Mouse (Mus musculus) kidney, embryonic 16.5 days (tissue): ENCODE data around the gene Cdc26. TPM values are rescaled to one million over a fixed set of nuclear protein-coding genes. Genes with fewer than 3 reads are reported as not detected.
A peak's percentile ranks its signal among the peaks of the same experiment; 100 is the strongest.

Source experiments
- ATAC-seq: fragments of 200-750 bp; cut with Nextera tagmentation; 2 replicates; pipeline ENCODE4 v1.8.0; 2017; ENCODE audit warnings: moderate TSS enrichment; ENCODE audit not compliant: low FRiP score, low TSS enrichment
- H3K27ac ChIP-seq: fragments of 300-500 bp; sonication (generic); 2 replicates; pipeline ENCODE4 v1.5.1; 2014; ENCODE audit warnings: low read length
- H3K27me3 ChIP-seq: fragments of 300-500 bp; sonication (generic); 2 replicates; pipeline ENCODE4 v1.6.1; 2014; ENCODE audit warnings: low read length, control low read depth, mixed read lengths; ENCODE audit not compliant: insufficient read depth
- H3K36me3 ChIP-seq: fragments of 300-500 bp; sonication (generic); 2 replicates; pipeline ENCODE4 v1.6.1; 2014; ENCODE audit warnings: low read length, control low read depth, mixed read lengths; ENCODE audit not compliant: insufficient read depth
- H3K4me1 ChIP-seq: fragments of 300-500 bp; sonication (generic); 2 replicates; pipeline ENCODE4 v1.6.1; 2014; ENCODE audit warnings: low read length, control low read depth, mixed read lengths; ENCODE audit not compliant: insufficient read depth
- H3K4me2 ChIP-seq: fragments of 300-500 bp; sonication (generic); replicated peaks from 2 replicates; pipeline ENCODE4 v1.6.1; 2014; ENCODE audit warnings: low read depth, low read length
- H3K4me3 ChIP-seq: fragments of 300-500 bp; sonication (generic); 2 replicates; pipeline ENCODE4 v1.5.1; 2014; ENCODE audit warnings: mild to moderate bottlenecking, low read length
- H3K9ac ChIP-seq: fragments of 300-500 bp; sonication (generic); replicated peaks from 2 replicates; pipeline ENCODE4 v1.6.1; 2014; ENCODE audit warnings: low read length
- H3K9me3 ChIP-seq: fragments of 300-500 bp; sonication (generic); 2 replicates; pipeline ENCODE4 v1.6.1; 2016; ENCODE audit warnings: low read length, control low read depth
- WGBS: fragments of 180-500 bp; shearing (Covaris S2); extraction: QIAGEN DNeasy Blood & Tissue Kit; methylation state at CpG from one replicate; pipeline ENCODE4 v1.1.7; 2014; 5-methylcytosine and 5-hydroxymethylcytosine counted together
- polyA plus RNA-seq: library from polyadenylated mRNA; unstranded; fragments of >200 nt; fragmentation: Nextera tagmentation; extraction: Ambion mirVana; gene quantifications from 2 replicates; pipeline ENCODE4 v1.2.1, GENCODE M21; 2015

Gene Cdc26
- polyA plus RNA-seq, 1 experiment from 2014 or later = 149 TPM

DNA sequence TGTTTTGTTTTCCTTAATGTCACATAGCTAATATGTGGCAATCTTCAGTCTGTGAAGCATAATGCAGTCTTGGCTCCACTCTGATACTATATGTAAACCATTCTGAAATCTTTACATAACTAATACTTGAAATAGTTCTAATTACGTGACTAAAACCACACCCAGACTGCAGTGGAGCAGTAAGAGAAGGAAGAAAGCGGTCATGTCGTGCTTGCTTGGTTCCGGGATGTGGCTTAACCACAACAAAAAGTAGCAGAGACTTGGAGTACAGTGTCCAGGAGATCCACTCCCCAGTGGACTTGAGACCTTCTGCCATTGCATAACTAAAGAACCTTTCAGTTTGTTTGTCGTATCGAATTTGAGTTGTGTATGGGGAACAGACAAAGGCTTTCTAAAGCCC is 40.9 kb downstream of the Cdc26 start:
- Histone ChIP-seq H3K9ac (no peak overlapping the region), H3K9me3 (no peaks in the 10 kb centered on the region), H3K27me3 (no peaks in the 10 kb centered on the region), H3K4me1 (peaks cover 5% of the 10 kb centered on the region; the same call in 1 of the 2 replicates), H3K36me3 (no peaks in the 10 kb centered on the region), H3K4me3 (no peak overlapping the region), H3K4me2 (no peak overlapping the region), H3K27ac (no peak overlapping the region)
- 84% methylated on average over 6 of the region's 6 CpGs for WGBS
- no peak for ATAC-seq

DNA sequence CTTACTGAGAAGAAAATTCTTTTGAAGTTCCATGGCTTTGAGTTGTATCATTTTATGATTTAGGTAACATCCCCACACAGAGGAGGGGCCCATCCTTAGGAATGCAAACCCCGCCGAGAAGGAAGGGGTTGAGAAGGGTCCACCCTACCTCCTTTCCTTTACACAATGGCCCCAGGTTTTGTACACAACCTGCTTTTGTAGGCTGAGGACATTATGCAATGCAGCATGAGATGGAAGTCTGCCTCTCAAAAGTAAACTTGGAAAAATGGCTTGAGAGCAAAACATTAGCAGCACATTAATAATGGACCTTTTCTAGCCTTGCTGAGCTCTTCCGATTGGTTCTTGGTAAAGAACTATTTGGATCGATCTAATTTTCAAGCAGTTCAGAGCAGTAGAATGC is 42.2 kb downstream of the Cdc26 start:
- Histone ChIP-seq H3K9me3 (no peaks in the 10 kb centered on the region), H3K27ac (no peak overlapping the region), H3K27me3 (no peaks in the 10 kb centered on the region), H3K9ac (no peak overlapping the region), H3K36me3 (no peaks in the 10 kb centered on the region), H3K4me3 (no peak overlapping the region), H3K4me1 (peaks cover 18% of the 10 kb centered on the region), H3K4me2 (no peak overlapping the region)
- ATAC-seq = no peak
- WGBS = 68% methylated on average over 4 of the region's 4 CpGs

GRCm38 (mm10) chr4:62364299-62364698 is 44.1 kb downstream of the Cdc26 start:
- Histone ChIP-seq H3K4me2 (no peak overlapping the region), H3K27ac (no peak overlapping the region), H3K4me1 (peaks cover 23% of the 10 kb centered on the region), H3K9ac (no peak overlapping the region), H3K36me3 (no peaks in the 10 kb centered on the region), H3K9me3 (no peaks in the 10 kb centered on the region), H3K27me3 (no peaks in the 10 kb centered on the region), H3K4me3 (no peak overlapping the region)
- WGBS = 84% methylated on average over 8 of the region's 8 CpGs
- no peak for ATAC-seq

DNA sequence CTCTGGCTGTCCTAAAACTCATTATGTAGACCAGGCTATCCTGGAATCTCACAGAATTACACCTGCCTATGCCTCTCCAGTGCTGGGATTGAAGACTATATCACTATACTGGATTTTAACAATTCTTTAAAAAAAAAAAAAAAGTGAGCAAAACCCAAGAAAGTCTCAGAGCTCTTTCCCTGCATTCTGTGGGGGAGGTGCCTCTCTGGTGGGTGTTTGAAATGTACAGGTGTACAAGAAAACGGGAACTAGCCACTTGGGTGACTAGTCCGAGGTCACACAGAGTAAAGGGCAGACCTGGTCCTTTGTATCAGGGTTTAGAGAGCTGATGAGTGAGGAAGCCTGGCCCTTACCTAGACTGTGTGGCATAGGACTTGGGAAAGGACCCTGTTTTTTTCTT is 46.0 kb downstream of the Cdc26 start:
- H3K4me2 ChIP-seq = no peak overlapping the region
- 74% methylated on average over 2 of the region's 2 CpGs for WGBS
- H3K9ac ChIP-seq = no peak overlapping the region
- no peak for ATAC-seq
- H3K27me3 ChIP-seq = no peaks in the 10 kb centered on the region
- peaks cover 28% of the 10 kb centered on the region for H3K4me1 ChIP-seq
- no peak overlapping the region for H3K4me3 ChIP-seq
- H3K9me3 ChIP-seq = no peaks in the 10 kb centered on the region
- H3K27ac ChIP-seq = no peak overlapping the region
- 0 out of 2 replicates have a peak, but pooled peaks cover 3% of the 10 kb centered on the region for H3K36me3 ChIP-seq

DNA sequence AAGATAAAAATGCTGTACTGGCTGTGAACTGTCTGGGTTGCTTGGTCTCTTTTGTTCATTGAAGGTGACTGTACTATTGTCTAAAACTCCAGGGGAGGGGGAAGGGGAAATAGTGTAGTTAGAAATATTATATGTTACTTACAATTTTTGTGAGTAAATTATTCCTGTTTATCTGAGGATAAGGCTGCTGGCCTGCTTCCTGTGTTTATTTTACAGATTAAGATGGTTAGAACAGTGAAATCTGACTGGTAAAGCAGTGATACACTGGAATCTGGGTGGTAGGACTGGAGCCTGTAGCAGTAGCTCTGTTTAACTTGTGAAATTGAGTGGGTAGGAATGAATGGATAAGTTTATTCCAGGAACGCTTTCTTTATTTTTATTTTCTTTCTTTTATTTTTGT is 46.4 kb downstream of the Cdc26 start:
- 90% methylated on average over 1 of the region's 1 CpGs for WGBS
- H3K9ac ChIP-seq = peak overlapping the region; percentile 33; the same call in 1 of the 2 replicates
- H3K27ac ChIP-seq = no peak overlapping the region
- peak overlapping the region; percentile 76 for H3K4me3 ChIP-seq
- H3K36me3 ChIP-seq = 0 out of 2 replicates have a peak, but pooled peaks cover 3% of the 10 kb centered on the region
- H3K9me3 ChIP-seq = no peaks in the 10 kb centered on the region
- H3K4me1 ChIP-seq = peaks cover 28% of the 10 kb centered on the region
- ATAC-seq = no peak
- no peaks in the 10 kb centered on the region for H3K27me3 ChIP-seq
- peak overlapping the region; percentile 79 for H3K4me2 ChIP-seq

GRCm38 (mm10) chr4:62361571-62361970 is 46.9 kb downstream of the Cdc26 start:
- 39% methylated on average over 6 of the region's 6 CpGs for WGBS
- Histone ChIP-seq H3K4me2 (peak overlapping the region; percentile 79), H3K27ac (0 out of 2 replicates have a peak overlapping the region, but pooled peaks have one; percentile 8), H3K36me3 (0 out of 2 replicates have a peak, but pooled peaks cover 3% of the 10 kb centered on the region), H3K9me3 (no peaks in the 10 kb centered on the region), H3K4me3 (peak overlapping the region; percentile 76), H3K27me3 (no peaks in the 10 kb centered on the region), H3K4me1 (peaks cover 28% of the 10 kb centered on the region), H3K9ac (peak overlapping the region; percentile 82)
- no peak for ATAC-seq

GRCm38 (mm10) chr4:62360805-62361455 is 47.5 kb downstream of the Cdc26 start:
- H3K4me1 ChIP-seq = peaks cover 24% of the 10 kb centered on the region
- no peaks in the 10 kb centered on the region for H3K27me3 ChIP-seq
- ATAC-seq = peak; percentile 21
- H3K9ac ChIP-seq = peak overlapping the region; percentile 82
- peak overlapping the region; percentile 76 for H3K4me3 ChIP-seq
- WGBS = under 1% methylated on average over 22 of the region's 22 CpGs
- H3K27ac ChIP-seq = peak overlapping the region; percentile 62
- peak overlapping the region; percentile 79 for H3K4me2 ChIP-seq
- H3K36me3 ChIP-seq = 0 out of 2 replicates have a peak, but pooled peaks cover 3% of the 10 kb centered on the region
- no peaks in the 10 kb centered on the region for H3K9me3 ChIP-seq

DNA sequence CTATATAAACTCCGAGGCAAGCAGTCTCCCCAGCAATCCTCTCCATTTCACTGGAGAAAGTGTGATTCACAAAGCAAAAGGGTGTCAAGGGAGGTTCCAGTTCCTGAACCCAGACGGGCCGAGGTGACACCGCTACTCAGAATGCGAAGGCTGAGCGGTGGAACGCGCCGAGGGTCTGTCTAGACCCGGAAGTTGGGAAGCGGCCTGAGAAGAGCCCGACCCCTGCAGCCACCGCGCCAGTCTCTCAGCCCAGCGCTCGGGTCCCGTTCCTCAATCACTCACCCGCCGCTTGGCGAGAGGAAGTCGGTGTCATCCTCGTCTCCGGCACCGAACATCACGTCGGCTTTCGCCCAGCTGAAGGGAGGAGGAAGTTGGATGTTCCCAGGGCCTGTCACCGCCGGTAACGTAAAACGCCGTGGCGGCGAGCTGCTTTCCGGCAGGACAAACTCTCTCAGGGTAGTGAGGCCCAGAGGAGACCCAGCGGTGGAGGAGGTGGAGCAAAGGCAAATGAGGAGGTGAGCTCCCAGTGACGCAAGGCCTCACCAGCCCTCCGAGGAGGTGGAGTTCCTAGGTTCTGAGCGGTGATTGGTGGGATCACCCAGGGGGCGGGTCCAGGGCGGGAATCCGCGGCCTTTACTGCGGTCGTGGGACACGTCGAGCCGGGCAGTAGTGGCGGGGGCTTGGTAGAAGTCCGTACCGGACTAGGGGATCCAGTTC is 48.2 kb downstream of the Cdc26 start, which contains the start of the genes Fkbp15 and Slc31a1:
TSS of gene Fkbp15 (minus strand) at position 461 of the 717 bp plus-strand sequence.
TSS of gene Slc31a1 (plus strand) at position 640 of the 717 bp plus-strand sequence.
- Histone ChIP-seq H3K4me3 (peak within 1 kb of the TSS; percentile 76), H3K9ac (peak within 1 kb of the TSS; percentile 83), H3K27ac (peak within 1 kb of the TSS; percentile 70), H3K4me2 (peak within 1 kb of the TSS; percentile 87), H3K27me3 (no peaks in the 10 kb centered on the region), H3K9me3 (no peaks in the 10 kb centered on the region), H3K36me3 (0 out of 2 replicates have a peak, but pooled peaks cover 3% of the 10 kb centered on the region), H3K4me1 (peaks cover 24% of the 10 kb centered on the region)
- peak; percentile 100 for ATAC-seq
- WGBS = under 1% methylated on average over 51 of the region's 51 CpGs

- H3K4me3 ChIP-seq = peak overlapping the region; percentile 76
- H3K9ac ChIP-seq = peak overlapping the region; percentile 83
- H3K27me3 ChIP-seq = no peaks in the 10 kb centered on the region
- WGBS = 52% methylated on average over 7 of the region's 7 CpGs
- H3K4me2 ChIP-seq = peak overlapping the region; percentile 87
- H3K4me1 ChIP-seq = peaks cover 24% of the 10 kb centered on the region
- H3K27ac ChIP-seq = peak overlapping the region; percentile 70
- ATAC-seq = no peak
- no peaks in the 10 kb centered on the region for H3K9me3 ChIP-seq
- H3K36me3 ChIP-seq = 0 out of 2 replicates have a peak, but pooled peaks cover 9% of the 10 kb centered on the region
Observed at GRCm38 (mm10) chr4:62359256-62359775, 49.1 kb downstream of the Cdc26 start.
